Mouse (Mus musculus) hindbrain, embryonic 12.5 days (tissue): ENCODE data around the gene Tiprl. TPM values are rescaled to one million over a fixed set of nuclear protein-coding genes. Genes with fewer than 3 reads are reported as not detected.

Source experiments
- ATAC-seq: fragments of 200-750 bp; cut with Nextera tagmentation; 2 replicates; pipeline ENCODE4 v1.8.0; 2017; ENCODE audit warnings: moderate TSS enrichment; ENCODE audit not compliant: low FRiP score
- H3K27ac ChIP-seq: fragments of 300-500 bp; sonication (generic); 2 replicates; pipeline ENCODE4 v1.5.1; 2016; ENCODE audit warnings: mild to moderate bottlenecking
- H3K27me3 ChIP-seq: fragments of 300-500 bp; sonication (generic); 2 replicates; pipeline ENCODE4 v1.6.1; 2016; ENCODE audit warnings: mild to moderate bottlenecking
- H3K36me3 ChIP-seq: fragments of 300-500 bp; sonication (generic); 2 replicates; pipeline ENCODE4 v1.6.1; 2016; ENCODE audit warnings: mild to moderate bottlenecking
- H3K4me1 ChIP-seq: fragments of 300-500 bp; sonication (generic); 2 replicates; pipeline ENCODE4 v1.6.1; 2016
- H3K4me2 ChIP-seq: fragments of 300-500 bp; sonication (generic); replicated peaks from 2 replicates; pipeline ENCODE4 v1.6.1; 2016; ENCODE audit warnings: mild to moderate bottlenecking
- H3K4me3 ChIP-seq: fragments of 300-500 bp; sonication (generic); 2 replicates; pipeline ENCODE4 v1.5.1; 2016; ENCODE audit warnings: mild to moderate bottlenecking
- H3K9ac ChIP-seq: fragments of 300-500 bp; sonication (generic); 2 replicates; pipeline ENCODE4 v1.6.1; 2016; ENCODE audit warnings: mild to moderate bottlenecking, moderate library complexity
- H3K9me3 ChIP-seq: fragments of 300-500 bp; sonication (generic); replicated peaks from 2 replicates; pipeline ENCODE4 v1.6.1; 2016; ENCODE audit warnings: mild to moderate bottlenecking
- WGBS: fragments of 180-500 bp; shearing (Covaris S2); methylation state at CpG from one replicate; pipeline ENCODE4 v1.1.7; 2016; 5-methylcytosine and 5-hydroxymethylcytosine counted together
- polyA plus RNA-seq: library from polyadenylated mRNA; unstranded; fragments of >200 nt; fragmentation: Nextera tagmentation; extraction: Ambion mirVana; gene quantifications from 2 replicates; pipeline ENCODE4 v1.2.1, GENCODE M21; 2016

Tiprl gene
- polyA plus RNA-seq, 1 experiment from 2014 or later = 110 TPM

DNA sequence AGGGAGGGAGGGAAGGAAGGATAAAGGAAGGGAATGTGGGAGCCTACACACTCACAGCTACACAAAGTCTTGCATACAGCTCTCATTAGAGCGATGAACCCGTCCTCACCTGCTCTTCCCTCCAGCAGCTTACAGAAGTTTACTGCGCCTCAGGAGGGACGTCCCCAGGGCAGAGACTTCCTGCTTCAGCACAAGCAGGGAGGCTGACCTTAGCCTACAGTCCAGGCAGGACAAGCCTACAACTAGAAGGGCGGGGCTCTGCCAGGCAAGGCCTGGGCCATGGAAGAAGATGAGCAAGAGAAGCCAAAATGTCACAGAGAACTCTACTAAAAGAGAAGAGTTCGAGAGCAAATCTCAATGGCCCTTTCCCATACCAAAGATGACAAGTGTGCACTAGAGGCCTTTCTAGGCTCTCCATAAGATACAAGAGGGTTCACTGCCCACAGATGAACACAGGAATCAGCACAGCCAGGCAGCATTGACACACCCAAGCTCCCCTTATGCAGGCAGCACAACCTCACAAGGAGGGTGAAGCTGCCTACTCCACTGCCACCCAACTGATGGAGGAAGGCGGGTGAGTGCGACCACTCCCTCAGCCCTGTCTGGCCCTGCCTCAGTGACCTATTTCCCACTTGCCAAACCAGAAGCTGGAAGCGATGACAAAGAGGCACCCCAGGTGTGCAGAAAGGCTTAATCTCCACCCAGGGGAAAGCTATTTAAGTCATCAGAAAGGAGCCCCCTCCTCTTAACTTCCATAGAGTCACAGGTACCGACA, 47.8 kb downstream of the Tiprl start:
- Histone ChIP-seq H3K9ac (no peak overlapping the region), H3K27me3 (peaks cover 11% of the 10 kb centered on the region; the same call in 1 of the 2 replicates), H3K36me3 (no peaks in the 10 kb centered on the region), H3K4me2 (no peak overlapping the region), H3K9me3 (no peaks in the 10 kb centered on the region), H3K27ac (no peak overlapping the region), H3K4me1 (peaks cover 5% of the 10 kb centered on the region), H3K4me3 (no peak overlapping the region)
- ATAC-seq = no peak
- WGBS = 82% methylated on average over 10 of the region's 10 CpGs

DNA sequence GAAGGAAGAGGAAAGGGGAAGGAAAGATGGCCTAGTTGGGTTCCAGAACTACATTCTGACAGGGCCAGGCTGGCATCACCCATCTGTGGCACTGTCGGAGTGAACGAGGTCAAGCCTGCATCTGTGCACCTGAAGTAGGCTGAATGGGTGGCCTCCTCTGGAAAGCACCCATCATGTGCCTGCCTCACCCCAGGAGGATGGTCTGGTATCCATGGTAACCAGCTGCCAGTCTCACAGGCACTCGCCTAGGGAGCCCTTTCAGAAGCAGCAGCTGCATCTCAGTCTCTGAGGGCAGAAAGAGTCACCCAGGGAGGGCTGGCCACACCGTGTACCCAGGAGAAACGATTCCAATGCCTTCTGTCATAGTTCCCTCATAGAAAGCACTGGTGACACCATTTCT, 49.4 kb downstream of the Tiprl start:
- Histone ChIP-seq H3K9me3 (no peaks in the 10 kb centered on the region), H3K4me2 (no peak overlapping the region), H3K27ac (no peak overlapping the region), H3K36me3 (no peaks in the 10 kb centered on the region), H3K9ac (no peak overlapping the region), H3K27me3 (no peaks in the 10 kb centered on the region), H3K4me3 (no peak overlapping the region), H3K4me1 (no peaks in the 10 kb centered on the region; the same call in 1 of the 2 replicates)
- 54% methylated on average over 5 of the region's 5 CpGs for WGBS
- ATAC-seq = no peak

DNA sequence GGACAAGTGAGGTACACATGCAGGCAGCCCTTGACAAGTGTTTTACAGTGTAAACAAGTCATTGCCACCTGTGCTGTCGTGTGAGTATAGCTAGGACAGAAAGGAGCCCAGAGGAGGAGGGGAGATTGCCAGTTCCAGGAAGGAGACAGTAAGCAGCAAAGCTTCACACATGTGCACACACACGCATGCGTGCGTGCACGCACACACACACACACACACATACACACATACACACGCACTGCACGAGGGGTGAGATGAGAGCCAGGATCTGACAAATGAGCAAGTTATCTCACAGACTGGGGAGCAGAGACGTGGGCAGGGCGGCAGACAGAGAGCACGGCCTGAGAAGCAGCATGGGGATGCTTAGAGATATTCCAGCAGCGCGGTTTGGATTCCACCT, 50.3 kb downstream of the Tiprl start:
- Histone ChIP-seq H3K9me3 (no peaks in the 10 kb centered on the region), H3K27ac (no peak overlapping the region), H3K36me3 (no peaks in the 10 kb centered on the region), H3K4me1 (no peaks in the 10 kb centered on the region; the same call in 1 of the 2 replicates), H3K4me2 (no peak overlapping the region), H3K9ac (no peak overlapping the region), H3K27me3 (no peaks in the 10 kb centered on the region), H3K4me3 (no peak overlapping the region)
- no peak for ATAC-seq
- 80% methylated on average over 12 of the region's 12 CpGs for WGBS

DNA sequence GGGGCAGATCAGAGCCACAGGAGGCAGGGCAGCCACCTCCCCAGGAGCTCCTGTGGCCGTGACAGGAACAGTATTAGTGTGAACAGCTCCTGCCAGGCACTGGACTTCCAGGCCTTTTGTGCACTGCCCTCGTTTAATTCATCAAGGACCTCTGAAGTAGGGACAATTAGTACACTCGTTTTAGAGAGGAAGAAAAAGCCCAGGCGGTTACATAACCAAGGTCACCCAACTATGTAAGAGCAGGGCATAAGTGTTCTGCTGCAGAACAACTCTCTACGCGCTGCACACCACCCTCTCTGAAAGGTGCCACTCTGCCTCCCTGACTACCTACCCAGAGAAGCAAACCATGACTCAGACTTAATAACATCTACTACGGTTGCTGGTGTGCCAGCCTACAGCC, 51.7 kb downstream of the Tiprl start:
- no peak for ATAC-seq
- Histone ChIP-seq H3K27me3 (no peaks in the 10 kb centered on the region), H3K27ac (no peak overlapping the region), H3K4me2 (no peak overlapping the region), H3K4me1 (no peaks in the 10 kb centered on the region; the same call in 1 of the 2 replicates), H3K9ac (no peak overlapping the region), H3K9me3 (no peaks in the 10 kb centered on the region), H3K36me3 (no peaks in the 10 kb centered on the region), H3K4me3 (no peak overlapping the region)
- WGBS = 70% methylated on average over 7 of the region's 7 CpGs

DNA sequence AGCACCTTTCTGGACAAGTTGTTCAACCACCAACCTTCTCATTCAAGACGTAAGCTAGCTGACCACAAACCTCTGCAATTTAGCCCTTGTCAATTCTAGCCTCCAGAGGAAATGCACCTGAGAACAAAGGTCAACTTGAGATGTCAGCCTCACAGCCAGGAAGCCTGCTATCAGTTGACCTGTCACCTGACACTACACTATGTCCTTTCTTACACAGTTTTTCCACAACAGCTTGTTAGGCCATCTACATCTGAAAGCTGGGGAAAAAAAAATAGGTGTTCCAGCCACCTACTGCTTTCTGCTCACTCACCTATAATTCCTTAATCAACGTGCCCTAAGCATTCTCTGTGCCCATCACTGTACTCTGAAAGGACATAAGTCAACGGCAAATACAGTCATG, 52.6 kb downstream of the Tiprl start:
- WGBS = 91% methylated on average over 3 of the region's 3 CpGs
- no peaks in the 10 kb centered on the region for H3K27me3 ChIP-seq
- no peaks in the 10 kb centered on the region; the same call in 1 of the 2 replicates for H3K4me1 ChIP-seq
- no peaks in the 10 kb centered on the region for H3K9me3 ChIP-seq
- H3K27ac ChIP-seq = no peak overlapping the region
- no peak for ATAC-seq
- H3K4me3 ChIP-seq = no peak overlapping the region
- H3K4me2 ChIP-seq = no peak overlapping the region
- H3K36me3 ChIP-seq = no peaks in the 10 kb centered on the region
- H3K9ac ChIP-seq = no peak overlapping the region

DNA sequence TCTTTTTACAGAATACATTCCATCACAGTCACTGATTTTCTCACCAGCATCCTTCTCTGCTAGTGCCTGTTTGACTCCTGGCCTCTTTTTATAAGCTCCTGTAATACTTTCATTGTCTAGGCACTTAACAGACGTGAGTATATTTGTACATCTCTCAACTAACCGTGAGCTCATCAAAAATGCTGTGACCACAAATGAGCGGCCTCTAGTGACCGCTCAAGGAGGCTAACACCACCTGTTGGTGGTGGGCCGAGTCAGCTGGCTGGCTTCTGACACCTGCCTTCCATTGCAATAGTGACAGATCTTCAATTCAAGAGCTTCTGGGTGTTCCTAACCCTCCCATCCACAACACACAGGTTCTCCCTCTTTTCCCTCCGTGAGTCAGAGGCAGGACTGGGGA, 53.4 kb downstream of the Tiprl start:
- Histone ChIP-seq H3K4me2 (no peak overlapping the region), H3K9me3 (no peaks in the 10 kb centered on the region), H3K9ac (no peak overlapping the region), H3K27ac (no peak overlapping the region), H3K4me3 (no peak overlapping the region), H3K4me1 (no peaks in the 10 kb centered on the region; the same call in 1 of the 2 replicates), H3K36me3 (no peaks in the 10 kb centered on the region), H3K27me3 (no peaks in the 10 kb centered on the region)
- 78% methylated on average over 6 of the region's 6 CpGs for WGBS
- no peak for ATAC-seq

DNA sequence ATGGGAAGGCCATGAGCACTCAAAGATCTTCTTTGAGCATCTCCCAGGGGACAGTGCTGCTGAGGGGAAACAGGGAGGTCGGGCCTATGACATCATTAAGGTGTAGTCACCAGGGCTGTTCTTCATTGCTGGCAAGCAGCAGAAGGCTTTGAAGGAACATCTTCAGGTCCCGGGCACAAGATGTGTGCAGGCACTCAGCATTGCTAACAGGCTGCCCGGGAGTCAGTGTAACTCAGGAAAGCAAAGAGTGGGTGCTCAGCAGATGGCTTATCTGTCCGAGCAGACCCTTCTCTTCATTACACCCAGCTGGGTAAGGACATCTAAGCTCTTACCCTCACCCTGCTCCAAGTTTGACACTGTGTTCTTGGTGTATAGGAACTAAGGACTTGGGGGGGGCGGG, 57.5 kb downstream of the Tiprl start:
- WGBS = 88% methylated on average over 5 of the region's 5 CpGs
- no peak for ATAC-seq
- Histone ChIP-seq H3K4me3 (no peak overlapping the region), H3K4me1 (no peaks in the 10 kb centered on the region), H3K9ac (no peak overlapping the region), H3K27ac (no peak overlapping the region), H3K4me2 (no peak overlapping the region), H3K27me3 (no peaks in the 10 kb centered on the region), H3K36me3 (no peaks in the 10 kb centered on the region), H3K9me3 (no peaks in the 10 kb centered on the region)

DNA sequence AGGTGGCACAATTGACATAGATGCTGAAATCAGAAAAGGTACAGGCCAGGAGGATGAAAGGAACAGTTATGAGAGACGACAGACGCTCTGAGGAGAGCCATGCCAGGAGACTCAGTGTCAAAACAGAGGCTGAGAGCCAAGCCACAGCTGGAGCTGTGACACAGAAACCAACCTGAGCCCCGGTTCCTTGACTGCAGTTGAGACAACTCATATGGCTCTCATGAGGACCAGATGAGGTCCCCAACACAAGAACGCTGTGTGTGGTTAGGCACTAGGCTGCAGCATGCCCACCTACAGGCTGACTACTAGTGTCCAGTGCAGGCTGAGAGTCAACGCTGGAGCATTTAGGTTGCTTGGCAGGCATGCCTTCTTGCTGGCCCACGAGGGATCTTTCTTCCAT, 58.7 kb downstream of the Tiprl start:
- WGBS = 82% methylated on average over 6 of the region's 6 CpGs
- no peak overlapping the region for H3K9ac ChIP-seq

DNA sequence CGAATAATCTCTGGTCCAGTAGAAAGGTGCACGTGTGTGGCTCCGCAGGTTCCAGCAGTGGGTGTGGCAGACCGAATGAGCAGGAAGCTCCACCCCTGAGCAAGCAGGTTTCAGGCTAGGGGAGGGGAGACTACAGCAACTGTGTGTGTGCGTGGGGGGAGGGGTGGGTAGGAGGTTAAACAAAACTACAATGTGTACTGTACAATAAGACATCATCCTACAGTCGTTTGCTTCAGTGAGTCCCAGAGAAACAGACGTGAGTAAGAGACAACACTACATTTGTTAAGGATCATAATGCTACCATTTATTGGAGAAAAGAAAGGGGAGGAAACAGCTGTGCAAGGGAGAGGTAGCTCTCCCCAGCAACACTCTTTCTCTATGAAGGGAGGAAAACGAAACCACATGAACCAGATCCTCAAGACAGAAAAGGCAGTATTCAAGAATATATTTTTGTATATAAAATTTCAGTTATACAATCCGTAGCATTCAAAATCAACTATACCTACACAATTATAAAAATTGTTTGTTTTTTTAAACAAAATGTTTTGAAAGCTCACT, 62.7 kb downstream of the Tiprl start:
- Histone ChIP-seq H3K4me3 (no peak overlapping the region), H3K9me3 (no peaks in the 10 kb centered on the region), H3K4me1 (no peaks in the 10 kb centered on the region), H3K4me2 (no peak overlapping the region), H3K36me3 (no peaks in the 10 kb centered on the region), H3K27me3 (no peaks in the 10 kb centered on the region), H3K9ac (no peak overlapping the region), H3K27ac (no peak overlapping the region)
- no peak for ATAC-seq
- 61% methylated on average over 9 of the region's 9 CpGs for whole genome bisulfite sequencing

More for the DNA sequence above, 58.7 kb downstream of the Tiprl start:
- no peaks in the 10 kb centered on the region for H3K4me1 ChIP-seq
- no peaks in the 10 kb centered on the region for H3K27me3 ChIP-seq
- ATAC-seq = no peak
- H3K36me3 ChIP-seq = no peaks in the 10 kb centered on the region
- no peak overlapping the region for H3K4me2 ChIP-seq
- H3K27ac ChIP-seq = no peak overlapping the region
- no peak overlapping the region for H3K4me3 ChIP-seq
- no peaks in the 10 kb centered on the region for H3K9me3 ChIP-seq

DNA sequence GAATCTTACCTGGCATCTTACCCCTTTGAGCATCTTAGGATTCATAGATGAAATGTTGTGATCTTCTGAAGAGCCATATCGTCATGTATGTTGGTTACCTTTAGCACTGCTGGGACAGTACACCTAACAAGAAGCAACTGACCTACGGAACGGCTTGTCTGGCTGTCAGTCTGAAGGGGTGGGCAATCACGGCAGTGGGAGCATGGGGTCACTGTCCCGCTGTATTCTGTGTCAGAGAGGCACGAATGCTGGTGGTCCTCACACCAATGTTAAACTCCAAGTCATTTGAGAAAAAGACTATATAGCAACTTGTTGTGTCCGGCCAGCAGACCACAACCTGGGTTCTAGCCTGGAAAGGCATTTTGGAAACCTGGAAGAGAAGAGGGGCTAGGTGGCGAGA, 65.5 kb downstream of the Tiprl start:
- Histone ChIP-seq H3K4me3 (no peak overlapping the region), H3K27me3 (no peaks in the 10 kb centered on the region)
- no peak for ATAC-seq

DNA sequence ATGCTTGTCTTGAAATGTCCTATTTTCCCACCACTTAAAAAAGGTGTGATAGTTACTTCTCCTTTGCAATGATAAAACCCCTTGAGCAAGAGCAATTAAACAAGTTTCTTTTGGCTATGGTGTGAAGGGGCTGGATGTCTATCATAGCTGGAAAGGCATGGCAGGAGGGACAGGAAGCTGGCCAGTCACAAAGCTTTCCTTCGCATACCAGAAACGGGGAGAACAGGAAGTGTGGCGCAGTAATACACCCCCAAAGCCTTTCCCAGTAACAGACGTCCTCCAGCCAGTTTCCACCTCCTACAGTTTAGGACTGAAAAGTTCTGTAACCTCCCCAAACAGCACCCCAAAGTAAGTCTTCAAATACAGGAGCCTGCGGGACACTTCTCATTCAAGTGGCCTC, 66.6 kb downstream of the Tiprl start:
- H3K27me3 ChIP-seq = no peaks in the 10 kb centered on the region
- no peaks in the 10 kb centered on the region for H3K4me1 ChIP-seq
- no peak overlapping the region for H3K4me3 ChIP-seq
- ATAC-seq = no peak
- no peak overlapping the region for H3K9ac ChIP-seq
- 82% methylated on average over 5 of the region's 5 CpGs for WGBS
- H3K4me2 ChIP-seq = no peak overlapping the region
- no peak overlapping the region for H3K27ac ChIP-seq
- no peaks in the 10 kb centered on the region for H3K36me3 ChIP-seq
- H3K9me3 ChIP-seq = no peaks in the 10 kb centered on the region

More for the DNA sequence above, 65.5 kb downstream of the Tiprl start:
- Histone ChIP-seq H3K36me3 (no peaks in the 10 kb centered on the region), H3K27ac (no peak overlapping the region), H3K4me2 (no peak overlapping the region), H3K9me3 (no peaks in the 10 kb centered on the region), H3K9ac (no peak overlapping the region), H3K4me1 (no peaks in the 10 kb centered on the region)
- WGBS = 81% methylated on average over 8 of the region's 8 CpGs

DNA sequence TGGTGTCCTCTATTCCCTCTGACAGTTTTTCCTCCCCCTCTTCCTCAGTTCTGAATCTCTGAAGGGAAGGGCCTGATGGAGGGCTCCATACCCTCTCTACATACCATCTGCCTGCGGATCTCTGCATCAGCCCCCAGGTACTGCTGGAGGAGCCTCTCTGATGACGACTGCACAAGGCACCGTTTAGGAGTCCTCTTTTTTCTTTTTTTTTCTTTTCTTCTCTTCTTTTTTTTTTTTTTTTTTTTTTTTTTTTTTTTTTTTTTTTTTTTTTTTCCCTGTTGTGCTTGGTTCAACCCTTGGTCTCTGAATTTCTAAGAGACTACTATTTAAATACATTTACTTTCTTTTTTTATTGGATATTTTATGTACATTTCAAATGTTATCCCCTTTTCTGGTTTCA, 67.3 kb downstream of the Tiprl start:
- no peaks in the 10 kb centered on the region for H3K27me3 ChIP-seq
- H3K9me3 ChIP-seq = no peaks in the 10 kb centered on the region
- H3K4me1 ChIP-seq = no peaks in the 10 kb centered on the region
- no peak overlapping the region for H3K4me3 ChIP-seq
- no peaks in the 10 kb centered on the region for H3K36me3 ChIP-seq
- no peak for ATAC-seq
- no peak overlapping the region for H3K4me2 ChIP-seq
- H3K27ac ChIP-seq = no peak overlapping the region
- no peak overlapping the region for H3K9ac ChIP-seq
- WGBS = 85% methylated on average over 3 of the region's 3 CpGs

DNA sequence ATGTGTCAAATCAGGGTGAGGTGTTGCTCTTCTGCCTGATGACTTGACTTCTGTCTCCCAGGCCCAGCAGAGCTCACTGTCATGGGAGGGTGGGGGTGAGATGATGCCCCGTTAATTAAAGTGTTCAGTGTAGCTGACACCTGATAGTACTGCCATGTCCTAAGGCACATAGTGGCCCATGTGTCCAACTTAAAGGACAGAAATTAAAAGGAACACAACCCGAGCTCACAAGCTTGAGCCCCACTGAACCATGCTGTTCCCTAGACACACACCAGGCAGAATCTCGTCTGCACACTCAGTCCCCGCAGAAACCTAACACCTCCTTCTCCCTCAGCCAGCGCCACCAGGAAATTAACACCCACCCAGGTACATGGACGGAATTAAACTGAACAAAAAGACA, 71.9 kb downstream of the Tiprl start:
- WGBS = 82% methylated on average over 6 of the region's 6 CpGs
- H3K36me3 ChIP-seq = no peaks in the 10 kb centered on the region
- H3K27me3 ChIP-seq = no peaks in the 10 kb centered on the region

More for the DNA sequence above, 71.9 kb downstream of the Tiprl start:
- H3K9ac ChIP-seq = no peak overlapping the region
- H3K4me1 ChIP-seq = no peaks in the 10 kb centered on the region
- no peak overlapping the region for H3K27ac ChIP-seq
- H3K4me2 ChIP-seq = no peak overlapping the region
- no peak for ATAC-seq
- no peaks in the 10 kb centered on the region for H3K9me3 ChIP-seq
- H3K4me3 ChIP-seq = no peak overlapping the region
